Mouse (Mus musculus): ENCODE measurements at regions not wholly inside any gene's neighbourhood (a gene's known extent, or its start where the extent isn't known, plus 50 kb on each side); places are given as distances from the start of the nearest gene placed in this dataset.

- no peak for ATAC-seq (ENCODE audit: low read depth)
- 69% methylated on average over 6 of the region's 6 CpGs for whole genome bisulfite sequencing
- no peak overlapping the region for H3K4me2 ChIP-seq (ENCODE audit: low read depth, low read length)
Measured at GRCm38 (mm10) chr12:16013861-16014630, 197.3 kb upstream of the Trib2 start.

GRCm38 (mm10) chr12:16013354-16013753 lies 196.6 kb upstream of the Trib2 start:
- ATAC-seq (ENCODE audit: low read depth) (no peak), DNase-seq (ENCODE audit: low spot score) (no peak)
- H3K27ac ChIP-seq (replicated peaks; ENCODE audit: low read depth, low read length), result no peak overlapping the region
- no peak overlapping the region for H3K9ac ChIP-seq (ENCODE audit: low read depth, low read length)
- H3K4me2 ChIP-seq (ENCODE audit: low read depth, low read length), result no peak overlapping the region
- H3K4me3 ChIP-seq (ENCODE audit: low read depth, low read length), result no peak overlapping the region
- H3K27me3 ChIP-seq (replicated peaks; ENCODE audit: control insufficient read depth, insufficient read depth, low read length), result no peaks in the 10 kb centered on the region
- no peaks in the 10 kb centered on the region for H3K9me3 ChIP-seq (ENCODE audit: control insufficient read depth, low read length)
- no peaks in the 10 kb centered on the region for H3K36me3 ChIP-seq (ENCODE audit: control insufficient read depth, insufficient read depth, low read length)
- 74% methylated on average over 2 of the region's 2 CpGs for WGBS
- H3K4me1 ChIP-seq (ENCODE audit: control insufficient read depth, insufficient read depth, low read length), result peaks cover 13% of the 10 kb centered on the region

More at GRCm38 (mm10) chr12:16013861-16014630, 197.3 kb upstream of the Trib2 start:
- Histone ChIP-seq H3K4me3 (ENCODE audit: low read depth, low read length) (no peak overlapping the region), H3K9ac (ENCODE audit: low read depth, low read length) (no peak overlapping the region), H3K4me1 (ENCODE audit: control insufficient read depth, insufficient read depth, low read length) (peaks cover 13% of the 10 kb centered on the region), H3K36me3 (ENCODE audit: control insufficient read depth, insufficient read depth, low read length) (no peaks in the 10 kb centered on the region), H3K27ac (replicated peaks; ENCODE audit: low read depth, low read length) (no peak overlapping the region), H3K27me3 (replicated peaks; ENCODE audit: control insufficient read depth, insufficient read depth, low read length) (no peaks in the 10 kb centered on the region), H3K9me3 (ENCODE audit: control insufficient read depth, low read length) (no peaks in the 10 kb centered on the region)
- no peak for DNase-seq (ENCODE audit: low spot score)

- Histone ChIP-seq H3K4me2 (ENCODE audit: low read depth, low read length) (no peak overlapping the region), H3K27ac (replicated peaks; ENCODE audit: low read depth, low read length) (no peak overlapping the region), H3K9ac (ENCODE audit: low read depth, low read length) (no peak overlapping the region), H3K36me3 (ENCODE audit: control insufficient read depth, insufficient read depth, low read length) (no peaks in the 10 kb centered on the region), H3K4me1 (ENCODE audit: control insufficient read depth, insufficient read depth, low read length) (peaks cover 13% of the 10 kb centered on the region), H3K9me3 (ENCODE audit: control insufficient read depth, low read length) (no peaks in the 10 kb centered on the region), H3K4me3 (ENCODE audit: low read depth, low read length) (no peak overlapping the region), H3K27me3 (replicated peaks; ENCODE audit: control insufficient read depth, insufficient read depth, low read length) (no peaks in the 10 kb centered on the region)
- no peak for ATAC-seq (ENCODE audit: low read depth)
- DNase-seq (ENCODE audit: low spot score), result no peak
- 69% methylated on average over 4 of the region's 4 CpGs for WGBS
Measured at GRCm38 (mm10) chr12:16012081-16012480, 195.4 kb upstream of the Trib2 start.

- H3K4me3 ChIP-seq (ENCODE audit: low read depth, low read length), result no peak overlapping the region
- DNase-seq (ENCODE audit: low spot score), result peak; percentile 26
- H3K4me1 ChIP-seq (ENCODE audit: control insufficient read depth, insufficient read depth, low read length), result peaks cover 13% of the 10 kb centered on the region
Measured at GRCm38 (mm10) chr12:16009822-16010620, 193.3 kb upstream of the Trib2 start.

GRCm38 (mm10) chr12:16008763-16009515 lies 192.2 kb upstream of the Trib2 start:
- peaks cover 13% of the 10 kb centered on the region for H3K4me1 ChIP-seq (ENCODE audit: control insufficient read depth, insufficient read depth, low read length)
- WGBS, result 27% methylated on average over 3 of the region's 3 CpGs
- no peaks in the 10 kb centered on the region for H3K9me3 ChIP-seq (ENCODE audit: control insufficient read depth, low read length)
- H3K9ac ChIP-seq (ENCODE audit: low read depth, low read length), result no peak overlapping the region
- ATAC-seq (ENCODE audit: low read depth) (no peak), DNase-seq (ENCODE audit: low spot score) (peak; percentile 9)
- H3K27ac ChIP-seq (replicated peaks; ENCODE audit: low read depth, low read length), result no peak overlapping the region
- no peak overlapping the region for H3K4me3 ChIP-seq (ENCODE audit: low read depth, low read length)
- no peaks in the 10 kb centered on the region for H3K36me3 ChIP-seq (ENCODE audit: control insufficient read depth, insufficient read depth, low read length)
- no peak overlapping the region for H3K4me2 ChIP-seq (ENCODE audit: low read depth, low read length)
- no peaks in the 10 kb centered on the region for H3K27me3 ChIP-seq (replicated peaks; ENCODE audit: control insufficient read depth, insufficient read depth, low read length)

More at GRCm38 (mm10) chr12:16009822-16010620, 193.3 kb upstream of the Trib2 start:
- H3K36me3 ChIP-seq (ENCODE audit: control insufficient read depth, insufficient read depth, low read length), result no peaks in the 10 kb centered on the region
- H3K27me3 ChIP-seq (replicated peaks; ENCODE audit: control insufficient read depth, insufficient read depth, low read length), result no peaks in the 10 kb centered on the region
- H3K9ac ChIP-seq (ENCODE audit: low read depth, low read length), result no peak overlapping the region
- 25% methylated on average over 10 of the region's 10 CpGs for WGBS
- ATAC-seq (ENCODE audit: low read depth), result no peak
- H3K4me2 ChIP-seq (ENCODE audit: low read depth, low read length), result no peak overlapping the region
- H3K27ac ChIP-seq (replicated peaks; ENCODE audit: low read depth, low read length), result no peak overlapping the region; the same call in 1 of the 2 replicates
- H3K9me3 ChIP-seq (ENCODE audit: control insufficient read depth, low read length), result no peaks in the 10 kb centered on the region

GRCm38 (mm10) chr12:16008261-16008660 lies 191.5 kb upstream of the Trib2 start:
- H3K27ac ChIP-seq (replicated peaks; ENCODE audit: low read depth, low read length), result no peak overlapping the region
- H3K9me3 ChIP-seq (ENCODE audit: control insufficient read depth, low read length), result no peaks in the 10 kb centered on the region
- DNase-seq (ENCODE audit: low spot score) (no peak), ATAC-seq (ENCODE audit: low read depth) (no peak)
- 76% methylated on average over 4 of the region's 4 CpGs for WGBS
- no peaks in the 10 kb centered on the region for H3K36me3 ChIP-seq (ENCODE audit: control insufficient read depth, insufficient read depth, low read length)
- H3K4me3 ChIP-seq (ENCODE audit: low read depth, low read length), result no peak overlapping the region
- no peak overlapping the region for H3K9ac ChIP-seq (ENCODE audit: low read depth, low read length)
- H3K4me2 ChIP-seq (ENCODE audit: low read depth, low read length), result no peak overlapping the region
- H3K4me1 ChIP-seq (ENCODE audit: control insufficient read depth, insufficient read depth, low read length), result peaks cover 13% of the 10 kb centered on the region
- H3K27me3 ChIP-seq (replicated peaks; ENCODE audit: control insufficient read depth, insufficient read depth, low read length), result no peaks in the 10 kb centered on the region

- ATAC-seq (ENCODE audit: low read depth) (no peak), DNase-seq (ENCODE audit: low spot score) (no peak)
- Histone ChIP-seq H3K9me3 (ENCODE audit: control insufficient read depth, low read length) (no peaks in the 10 kb centered on the region), H3K4me2 (ENCODE audit: low read depth, low read length) (no peak overlapping the region), H3K4me1 (ENCODE audit: control insufficient read depth, insufficient read depth, low read length) (peaks cover 13% of the 10 kb centered on the region), H3K27ac (replicated peaks; ENCODE audit: low read depth, low read length) (no peak overlapping the region), H3K27me3 (replicated peaks; ENCODE audit: control insufficient read depth, insufficient read depth, low read length) (no peaks in the 10 kb centered on the region), H3K36me3 (ENCODE audit: control insufficient read depth, insufficient read depth, low read length) (no peaks in the 10 kb centered on the region), H3K4me3 (ENCODE audit: low read depth, low read length) (no peak overlapping the region), H3K9ac (ENCODE audit: low read depth, low read length) (no peak overlapping the region)
- WGBS, result 75% methylated on average over 5 of the region's 5 CpGs
Measured at GRCm38 (mm10) chr12:16006688-16007087, 190.0 kb upstream of the Trib2 start.

GRCm38 (mm10) chr12:16006286-16006685 lies 189.6 kb upstream of the Trib2 start:
- no peak for ATAC-seq (ENCODE audit: low read depth)
- Histone ChIP-seq H3K4me2 (ENCODE audit: low read depth, low read length) (no peak overlapping the region), H3K9ac (ENCODE audit: low read depth, low read length) (no peak overlapping the region), H3K27me3 (replicated peaks; ENCODE audit: control insufficient read depth, insufficient read depth, low read length) (no peaks in the 10 kb centered on the region), H3K36me3 (ENCODE audit: control insufficient read depth, insufficient read depth, low read length) (no peaks in the 10 kb centered on the region), H3K27ac (replicated peaks; ENCODE audit: low read depth, low read length) (no peak overlapping the region), H3K4me1 (ENCODE audit: control insufficient read depth, insufficient read depth, low read length) (peaks cover 9% of the 10 kb centered on the region), H3K4me3 (ENCODE audit: low read depth, low read length) (no peak overlapping the region), H3K9me3 (ENCODE audit: control insufficient read depth, low read length) (no peaks in the 10 kb centered on the region)
- 92% methylated on average over 5 of the region's 5 CpGs for WGBS
- DNase-seq (ENCODE audit: low spot score), result no peak

All from embryonic facial prominence, embryonic 14.5 days (tissue).